Mouse (Mus musculus) erythroblast, embryonic 14.5 days (primary cell): Measurements from ENCODE around the gene Tenm3.

Source experiments
- GATA1 ChIP-seq: IDR thresholded peaks from 2 replicates; pipeline ENCODE4 v1.6.1; 2012; ENCODE audit warnings: low read length, inconsistent platforms, mixed read lengths
- TAL1 ChIP-seq: IDR thresholded peaks from 3 replicates; pipeline ENCODE4 v1.6.1; 2012; ENCODE audit warnings: low read length, inconsistent platforms, mixed read lengths

DNA sequence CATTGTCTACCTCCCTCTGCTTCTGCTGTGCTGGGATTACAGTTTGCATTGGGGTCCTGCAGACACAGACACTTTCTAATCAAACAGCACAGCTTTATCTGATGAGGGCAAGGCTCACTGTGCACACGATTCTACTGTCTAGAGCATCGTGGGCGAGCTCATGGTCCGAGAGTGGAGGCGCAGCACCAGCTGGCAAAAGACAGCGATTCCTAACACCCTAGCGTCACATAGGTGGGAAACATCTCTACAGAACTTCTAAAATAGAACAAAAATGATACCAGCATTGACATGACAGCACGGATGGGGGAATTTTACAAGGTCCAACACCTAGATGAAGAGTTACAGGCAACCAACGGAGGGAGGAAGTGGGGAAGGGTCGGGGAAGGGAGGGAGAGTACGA is 561.9 kb downstream of the Tenm3 start:
- TF ChIP-seq TAL1 (no peak), GATA1 (no peak)
